Mouse (Mus musculus): ENCODE measurements at regions not wholly inside any gene's neighbourhood (a gene's known extent, or its start where the extent isn't known, plus 50 kb on each side); places are given as distances from the start of the nearest gene placed in this dataset.

- H3K27me3 ChIP-seq (ENCODE audit: control insufficient read depth, insufficient read depth, low read length), result no peaks in the 10 kb centered on the region
- no peak overlapping the region for H3K27ac ChIP-seq
- H3K36me3 ChIP-seq (replicated peaks; ENCODE audit: control insufficient read depth, insufficient read depth), result no peaks in the 10 kb centered on the region
- ATAC-seq (ENCODE audit: low FRiP score) (no peak), DNase-seq (ENCODE audit: low spot score) (no peak)
- no peak overlapping the region for H3K4me2 ChIP-seq (replicated peaks)
- no peak overlapping the region for H3K4me3 ChIP-seq (replicated peaks; ENCODE audit: low read length)
- WGBS, result 74% methylated on average over 1 of the region's 1 CpGs
- H3K9me3 ChIP-seq (ENCODE audit: control insufficient read depth, low read length), result no peaks in the 10 kb centered on the region
- H3K4me1 ChIP-seq (replicated peaks; ENCODE audit: control insufficient read depth, insufficient read depth, low read length), result no peaks in the 10 kb centered on the region
- H3K9ac ChIP-seq, result no peak overlapping the region
These were observed 744.7 kb downstream of the Dnah5 start for GRCm38 (mm10) chr15:28948245-28948644.

Data from hindbrain, embryonic 14.5 days (tissue).